Mouse (Mus musculus) right cerebral cortex, postnatal 4 days (tissue): ENCODE data around the gene Tmem159.

ENCODE experiments used
- DNase-seq: peaks from one replicate; pipeline ENCODE4 v3.0.0-alpha.2; 2022

Tmem159 gene

DNA sequence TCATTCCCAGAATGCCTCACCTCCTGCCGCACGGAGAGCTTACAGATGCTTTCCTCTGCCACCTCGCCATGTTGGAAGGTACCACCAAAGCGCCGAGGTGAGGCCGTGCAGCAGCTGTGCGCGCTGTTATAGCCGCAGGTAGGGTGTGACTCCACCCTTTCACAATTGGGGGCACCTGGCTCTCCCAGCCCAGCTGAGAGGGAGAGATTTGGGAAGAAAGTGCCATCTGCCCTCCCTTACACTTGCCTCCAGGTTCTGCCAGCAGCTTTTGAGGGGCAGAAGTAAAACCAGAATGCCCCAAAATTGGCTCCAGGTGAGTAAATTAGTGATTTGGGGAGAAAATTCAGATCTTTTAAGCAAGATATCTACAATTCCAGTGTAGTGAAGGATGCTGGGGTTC lies 43.0 kb downstream of the Tmem159 start, which contains the start of gene Zp2:
Zp2 (minus strand) TSS at position 101 of the 400 bp plus-strand sequence.
- no peak for DNase-seq

DNA sequence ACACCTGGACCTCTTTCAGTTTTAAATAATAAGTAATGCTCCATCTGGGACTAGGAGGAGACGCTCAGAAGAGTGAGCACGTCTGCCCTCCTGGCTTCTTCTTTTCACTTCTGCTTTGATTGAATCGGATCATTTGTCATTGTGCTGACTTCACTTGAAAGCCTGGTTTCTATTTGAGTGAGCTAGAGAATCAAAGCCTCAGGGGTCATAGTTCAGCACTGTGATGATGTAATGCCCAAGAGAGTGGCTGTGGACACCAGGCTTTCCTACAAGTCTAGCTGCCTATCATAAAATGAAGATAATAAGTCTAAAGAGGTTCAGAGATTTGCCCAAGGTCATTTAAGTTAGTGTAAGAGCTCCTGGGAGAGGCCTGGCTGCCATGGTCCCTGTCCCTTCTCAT lies 48.1 kb downstream of the Tmem159 start:
- DNase-seq = no peak

GRCm38 (mm10) chr7:120150898-120151297 lies 48.7 kb downstream of the Tmem159 start:
- DNase-seq = no peak

DNA sequence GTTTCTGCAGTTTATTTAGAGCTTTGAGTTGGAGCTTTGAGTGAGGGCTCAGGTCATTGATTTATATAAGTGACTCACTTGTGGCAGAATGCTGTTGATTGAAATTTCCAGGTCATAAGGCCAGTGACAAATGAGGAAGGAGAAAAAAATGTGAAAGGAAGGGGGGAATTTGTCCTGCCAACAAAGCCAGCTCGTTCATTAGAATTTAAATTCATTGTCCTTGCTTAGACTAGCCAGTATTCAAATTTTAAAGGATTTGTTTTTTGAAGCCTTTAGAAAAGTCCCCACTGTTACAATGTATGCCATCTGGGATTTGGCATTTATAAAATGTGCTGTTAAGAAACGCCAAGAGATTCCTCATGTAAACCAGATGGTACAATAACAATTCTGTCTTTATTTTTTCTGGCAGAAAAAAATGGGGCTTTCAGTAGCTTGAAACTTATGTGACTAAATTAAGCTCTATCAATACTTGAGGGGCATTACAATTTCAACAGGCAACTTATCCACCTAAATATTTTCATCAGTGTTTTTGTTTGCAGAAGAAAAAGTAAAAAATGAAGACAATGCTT lies 54.8 kb downstream of the Tmem159 start:
- no peak for DNase-seq

GRCm38 (mm10) chr7:120157575-120158061 lies 55.5 kb downstream of the Tmem159 start:
- DNase-seq = no peak

DNA sequence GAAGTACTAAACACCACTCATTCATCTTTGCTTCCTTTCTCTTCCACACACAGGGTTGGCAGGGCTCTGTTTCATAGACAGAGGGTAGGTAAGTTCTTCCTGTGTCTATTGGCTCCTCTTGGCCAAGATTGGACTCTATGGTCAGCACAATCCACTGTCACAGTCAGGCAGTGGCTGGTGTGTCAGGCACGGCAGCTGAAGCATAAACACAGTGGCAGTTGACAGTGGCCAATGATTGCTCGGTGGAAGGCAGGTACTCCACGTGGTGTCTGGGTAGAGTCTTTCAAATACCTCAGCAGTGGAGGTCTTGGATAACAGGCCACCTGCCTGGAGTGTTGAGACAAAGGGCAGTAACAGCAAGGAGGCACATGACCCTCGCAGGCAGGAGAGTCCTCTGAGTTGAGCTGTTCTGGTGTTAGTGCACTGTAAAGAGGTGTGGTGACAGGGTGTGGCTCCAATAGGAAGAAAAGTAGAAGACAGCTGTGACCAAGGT lies 56.0 kb downstream of the Tmem159 start:
- DNase-seq = no peak

- DNase-seq = no peak
Measured at GRCm38 (mm10) chr7:120163581-120164251, 61.6 kb downstream of the Tmem159 start.
